Mouse (Mus musculus) bone marrow macrophage, adult 2 months (primary cell): Measurements from ENCODE around the gene Prkn.

ENCODE experiments used
- CTCF ChIP-seq: IDR thresholded peaks from 2 replicates; pipeline ENCODE4 v1.5.1; 2012; ENCODE audit warnings: low read depth, mild to moderate bottlenecking, low read length, moderate library complexity
- POLR2A ChIP-seq: IDR thresholded peaks from 2 replicates; pipeline ENCODE4 v1.6.1; 2012; ENCODE audit warnings: mild to moderate bottlenecking, low read depth, low read length, borderline replicate concordance

DNA sequence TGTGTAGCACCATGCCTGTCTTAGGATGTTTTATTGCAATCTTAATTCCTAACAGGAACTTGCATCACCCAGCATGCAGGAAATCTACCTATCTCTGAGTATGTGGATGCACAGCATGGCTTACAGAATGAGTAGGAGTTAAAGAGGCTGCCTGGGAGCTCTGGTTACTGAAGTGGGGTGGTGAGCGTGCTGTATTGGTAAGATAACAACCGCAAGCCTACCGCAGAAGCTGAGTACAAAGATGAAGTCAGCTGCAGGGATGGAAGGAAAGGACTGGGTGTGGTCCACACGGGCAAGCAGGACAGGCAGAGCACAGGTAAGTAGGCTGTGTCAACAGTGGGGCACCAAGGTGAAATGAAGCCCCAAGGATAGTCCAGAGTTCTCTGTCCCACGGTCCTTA lies 1196.9 kb downstream of the Prkn start:
- TF ChIP-seq POLR2A: no peak
- TF ChIP-seq CTCF: no peak
